Mouse (Mus musculus) limb, embryonic 10.5 days (tissue): ENCODE results near the gene Prkn. TPM values are rescaled to one million over a fixed set of nuclear protein-coding genes. Genes with fewer than 3 reads are reported as not detected.

Experiments
- DNase-seq: peaks from one replicate; pipeline ENCODE4 v3.0.0-alpha.2; 2017; ENCODE audit warnings: low spot score
- H3K27ac ChIP-seq: fragments of 300-500 bp; sonication (generic); 2 replicates; pipeline ENCODE4 v1.5.1; 2016; ENCODE audit warnings: mild to moderate bottlenecking
- H3K27me3 ChIP-seq: fragments of 300-500 bp; sonication (generic); 2 replicates; pipeline ENCODE4 v1.6.1; 2016; ENCODE audit warnings: low read depth, mild to moderate bottlenecking; ENCODE audit not compliant: poor library complexity, severe bottlenecking
- H3K36me3 ChIP-seq: fragments of 300-500 bp; sonication (generic); 2 replicates; pipeline ENCODE4 v1.6.1; 2016; ENCODE audit warnings: mild to moderate bottlenecking, moderate library complexity
- H3K4me1 ChIP-seq: fragments of 300-500 bp; sonication (generic); 2 replicates; pipeline ENCODE4 v1.6.1; 2016
- H3K4me3 ChIP-seq: fragments of 300-500 bp; sonication (generic); 2 replicates; pipeline ENCODE4 v1.5.1; 2016; ENCODE audit warnings: mild to moderate bottlenecking, moderate library complexity
- H3K9me3 ChIP-seq: fragments of 300-500 bp; sonication (generic); replicated peaks from 2 replicates; pipeline ENCODE4 v1.6.1; 2016; ENCODE audit warnings: mild to moderate bottlenecking
- WGBS: fragments of 180-500 bp; shearing (Covaris S2); methylation state at CpG from one replicate; pipeline ENCODE4 v1.1.7; 2016; 5-methylcytosine and 5-hydroxymethylcytosine counted together
- polyA plus RNA-seq: library from polyadenylated mRNA; unstranded; fragments of >200 nt; fragmentation: Nextera tagmentation; extraction: Ambion mirVana; gene quantifications from 2 replicates; pipeline ENCODE4 v1.2.1, GENCODE M21; 2016

The Prkn gene
- polyA plus RNA-seq, 1 experiment from 2014 or later: 0.85 TPM

- Histone ChIP-seq H3K27ac (no peak overlapping the region), H3K9me3 (no peaks in the 10 kb centered on the region), H3K36me3 (no peaks in the 10 kb centered on the region), H3K27me3 (no peaks in the 10 kb centered on the region), H3K4me3 (no peak overlapping the region), H3K4me1 (no peaks in the 10 kb centered on the region)
- DNase-seq: no peak
- WGBS: 90% methylated on average over 2 of the region's 2 CpGs
Observed at GRCm38 (mm10) chr17:11862360-11862759, 1022.2 kb downstream of the Prkn start.

- no peak overlapping the region for H3K4me3 ChIP-seq
- H3K4me1 ChIP-seq: no peaks in the 10 kb centered on the region
- H3K36me3 ChIP-seq: no peaks in the 10 kb centered on the region
- H3K27me3 ChIP-seq: no peaks in the 10 kb centered on the region
- DNase-seq: no peak
- no peak overlapping the region for H3K27ac ChIP-seq
- 92% methylated on average over 11 of the region's 11 CpGs for WGBS
- H3K9me3 ChIP-seq: no peaks in the 10 kb centered on the region
Observed at GRCm38 (mm10) chr17:11863017-11863416, 1022.8 kb downstream of the Prkn start.

- 75% methylated on average over 3 of the region's 3 CpGs for WGBS
- no peak overlapping the region for H3K4me3 ChIP-seq
- H3K4me1 ChIP-seq: no peaks in the 10 kb centered on the region
- no peaks in the 10 kb centered on the region for H3K36me3 ChIP-seq
- H3K27me3 ChIP-seq: no peaks in the 10 kb centered on the region
- no peak for DNase-seq
- H3K27ac ChIP-seq: no peak overlapping the region
- no peaks in the 10 kb centered on the region for H3K9me3 ChIP-seq
Observed at GRCm38 (mm10) chr17:11866231-11866630, 1026.0 kb downstream of the Prkn start.

GRCm38 (mm10) chr17:11867334-11868095, 1027.3 kb downstream of the Prkn start:
- no peaks in the 10 kb centered on the region for H3K27me3 ChIP-seq
- DNase-seq: no peak
- no peaks in the 10 kb centered on the region for H3K36me3 ChIP-seq
- H3K4me3 ChIP-seq: no peak overlapping the region
- H3K27ac ChIP-seq: no peak overlapping the region
- 79% methylated on average over 13 of the region's 13 CpGs for WGBS
- no peaks in the 10 kb centered on the region for H3K4me1 ChIP-seq
- no peaks in the 10 kb centered on the region for H3K9me3 ChIP-seq

- H3K27ac ChIP-seq: no peak overlapping the region
- H3K4me1 ChIP-seq: no peaks in the 10 kb centered on the region
- no peak for DNase-seq
- no peaks in the 10 kb centered on the region for H3K36me3 ChIP-seq
- 94% methylated on average over 10 of the region's 10 CpGs for WGBS
- no peak overlapping the region for H3K4me3 ChIP-seq
- no peaks in the 10 kb centered on the region for H3K9me3 ChIP-seq
- H3K27me3 ChIP-seq: no peaks in the 10 kb centered on the region
Observed at GRCm38 (mm10) chr17:11870546-11870945, 1030.4 kb downstream of the Prkn start.

- no peak overlapping the region for H3K27ac ChIP-seq
- H3K9me3 ChIP-seq: no peaks in the 10 kb centered on the region
- H3K27me3 ChIP-seq: no peaks in the 10 kb centered on the region
- 80% methylated on average over 2 of the region's 2 CpGs for WGBS
- H3K4me1 ChIP-seq: no peaks in the 10 kb centered on the region; the same call in 1 of the 2 replicates
- no peak for DNase-seq
- no peak overlapping the region for H3K4me3 ChIP-seq
- H3K36me3 ChIP-seq: no peaks in the 10 kb centered on the region
Observed at GRCm38 (mm10) chr17:11876240-11876639, 1036.1 kb downstream of the Prkn start.

- WGBS: 90% methylated on average over 5 of the region's 5 CpGs
- Histone ChIP-seq H3K4me1 (no peaks in the 10 kb centered on the region; the same call in 1 of the 2 replicates), H3K9me3 (no peaks in the 10 kb centered on the region), H3K36me3 (no peaks in the 10 kb centered on the region), H3K4me3 (no peak overlapping the region), H3K27ac (no peak overlapping the region), H3K27me3 (no peaks in the 10 kb centered on the region)
- no peak for DNase-seq
Observed at GRCm38 (mm10) chr17:11881110-11881820, 1041.1 kb downstream of the Prkn start.

GRCm38 (mm10) chr17:11885601-11886000, 1045.4 kb downstream of the Prkn start:
- H3K36me3 ChIP-seq: no peaks in the 10 kb centered on the region
- no peaks in the 10 kb centered on the region for H3K9me3 ChIP-seq
- H3K27ac ChIP-seq: no peak overlapping the region
- WGBS: 93% methylated on average over 6 of the region's 6 CpGs
- no peak overlapping the region for H3K4me3 ChIP-seq
- no peaks in the 10 kb centered on the region for H3K27me3 ChIP-seq
- H3K4me1 ChIP-seq: no peaks in the 10 kb centered on the region
- DNase-seq: no peak

- Histone ChIP-seq H3K27ac (no peak overlapping the region), H3K36me3 (no peaks in the 10 kb centered on the region), H3K4me1 (no peaks in the 10 kb centered on the region), H3K4me3 (no peak overlapping the region), H3K27me3 (no peaks in the 10 kb centered on the region), H3K9me3 (no peaks in the 10 kb centered on the region)
- 81% methylated on average over 4 of the region's 4 CpGs for WGBS
- DNase-seq: no peak
Observed at GRCm38 (mm10) chr17:11886963-11887362, 1046.8 kb downstream of the Prkn start.

GRCm38 (mm10) chr17:11887591-11888205, 1047.5 kb downstream of the Prkn start:
- H3K4me1 ChIP-seq: no peaks in the 10 kb centered on the region
- H3K36me3 ChIP-seq: no peaks in the 10 kb centered on the region
- no peaks in the 10 kb centered on the region for H3K9me3 ChIP-seq
- no peaks in the 10 kb centered on the region for H3K27me3 ChIP-seq
- no peak overlapping the region for H3K4me3 ChIP-seq
- no peak for DNase-seq
- H3K27ac ChIP-seq: no peak overlapping the region
- WGBS: 87% methylated on average over 12 of the region's 12 CpGs

GRCm38 (mm10) chr17:11888806-11889205, 1048.6 kb downstream of the Prkn start:
- DNase-seq: no peak
- H3K27ac ChIP-seq: no peak overlapping the region
- no peaks in the 10 kb centered on the region for H3K36me3 ChIP-seq
- no peaks in the 10 kb centered on the region for H3K9me3 ChIP-seq
- H3K4me1 ChIP-seq: no peaks in the 10 kb centered on the region
- H3K4me3 ChIP-seq: no peak overlapping the region
- H3K27me3 ChIP-seq: no peaks in the 10 kb centered on the region
- 88% methylated on average over 5 of the region's 5 CpGs for WGBS

- 0 out of 2 replicates have a peak, but pooled peaks cover 4% of the 10 kb centered on the region for H3K27me3 ChIP-seq
- DNase-seq: no peak
- H3K4me1 ChIP-seq: no peaks in the 10 kb centered on the region
- no peak overlapping the region for H3K27ac ChIP-seq
- 92% methylated on average over 7 of the region's 7 CpGs for WGBS
- no peaks in the 10 kb centered on the region for H3K9me3 ChIP-seq
- H3K36me3 ChIP-seq: no peaks in the 10 kb centered on the region
- no peak overlapping the region for H3K4me3 ChIP-seq
Observed at GRCm38 (mm10) chr17:11900300-11900699, 1060.1 kb downstream of the Prkn start.

GRCm38 (mm10) chr17:11901731-11902130, 1061.5 kb downstream of the Prkn start:
- no peak for DNase-seq
- Histone ChIP-seq H3K9me3 (no peaks in the 10 kb centered on the region), H3K4me1 (no peaks in the 10 kb centered on the region), H3K36me3 (no peaks in the 10 kb centered on the region), H3K27ac (no peak overlapping the region), H3K27me3 (0 out of 2 replicates have a peak, but pooled peaks cover 4% of the 10 kb centered on the region), H3K4me3 (no peak overlapping the region)
- 82% methylated on average over 3 of the region's 3 CpGs for WGBS
